Mouse (Mus musculus) induced T-regulatory cell, adult 2 months (primary cell): ENCODE results near the gene Phf19.

Experiments used
- DNase-seq: peaks from one replicate; pipeline ENCODE4 v3.0.0-alpha.2; 2012; ENCODE audit warnings: low read depth

The Phf19 gene

DNA sequence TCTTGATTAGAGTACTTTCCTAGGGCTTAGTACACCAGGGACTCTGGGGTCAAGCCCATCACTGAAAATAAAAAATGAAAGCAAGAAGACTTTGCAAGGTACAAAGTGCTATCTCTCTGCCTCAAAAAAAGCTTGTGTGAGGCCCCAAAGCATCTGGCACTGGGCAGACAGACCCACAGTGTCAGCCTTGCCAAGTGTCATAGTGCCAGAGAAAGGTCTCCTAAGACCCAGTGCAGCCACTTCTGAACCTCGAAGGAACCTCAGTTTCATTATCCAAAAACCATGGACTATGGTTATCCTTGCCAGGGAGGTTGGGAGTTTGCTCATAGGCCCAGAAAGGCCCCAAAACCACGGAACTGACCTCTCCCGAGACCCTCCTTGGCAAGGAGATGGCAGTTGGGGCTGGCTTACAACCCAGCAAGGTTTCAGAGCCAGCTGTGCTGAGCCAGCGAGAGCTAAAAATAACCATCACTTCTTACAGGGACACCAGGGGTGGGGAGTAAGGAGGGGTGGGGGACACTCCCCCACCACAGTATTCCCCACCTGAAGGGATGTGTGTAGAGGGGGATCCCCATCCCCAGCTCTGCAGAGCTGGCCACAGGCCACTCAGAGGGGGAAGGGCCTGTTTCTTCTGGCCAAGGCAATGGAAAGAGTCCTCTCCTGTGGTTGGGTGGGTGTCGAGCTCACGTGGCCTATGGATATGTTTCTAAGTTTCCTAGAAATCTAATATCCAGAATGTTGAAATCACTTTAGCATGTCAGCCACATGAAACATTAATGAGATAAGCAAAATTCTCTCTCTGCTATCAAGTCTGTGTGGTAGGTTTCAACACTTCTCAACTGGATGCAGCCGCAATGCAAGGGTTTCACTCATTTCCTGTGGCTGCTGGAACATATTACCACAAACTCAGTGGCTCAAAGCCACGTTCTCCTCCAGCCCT lies 24.7 kb upstream of the Phf19 start:
- DNase-seq, result peak; percentile 75

DNA sequence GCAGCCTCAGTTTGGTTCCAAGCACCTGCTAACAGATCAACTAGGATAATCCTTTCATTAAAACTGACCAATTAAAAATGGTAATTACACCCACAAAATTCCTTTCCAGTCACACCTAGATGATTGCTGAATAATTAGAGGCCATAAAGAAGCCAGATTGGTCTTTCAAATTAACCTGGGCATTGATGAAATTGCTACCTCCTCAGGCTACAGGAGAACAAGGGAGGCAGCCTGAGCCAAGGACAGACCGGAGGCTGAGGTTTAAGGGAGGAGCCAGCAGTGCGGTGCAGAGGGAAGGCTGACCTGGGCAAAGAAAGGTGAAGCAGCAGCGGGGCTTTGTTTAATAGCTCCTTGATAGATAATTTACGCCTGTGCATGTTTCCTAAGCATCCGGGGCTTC lies 23.6 kb upstream of the Phf19 start:
- peak; percentile 46 for DNase-seq

DNA sequence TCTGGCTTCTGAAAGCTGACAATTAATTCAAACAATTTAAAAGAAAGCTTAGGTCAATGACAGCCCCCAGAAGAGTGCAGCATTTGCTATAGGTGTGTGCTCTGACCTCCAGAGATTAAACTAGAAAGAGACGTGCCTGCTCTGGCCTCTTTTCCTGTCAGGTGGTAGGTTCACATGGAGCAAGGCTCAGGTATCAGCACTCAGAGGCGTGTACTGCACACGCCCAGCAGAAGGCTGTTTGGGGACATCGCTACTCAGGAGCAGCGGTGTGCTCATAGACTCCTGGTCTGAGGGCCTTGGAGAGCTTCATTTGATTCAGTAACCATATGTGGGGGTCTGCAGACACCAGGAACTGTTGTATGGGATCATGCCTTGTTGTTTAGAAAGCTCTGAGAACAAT lies 13.5 kb upstream of the Phf19 start:
- DNase-seq, result no peak

DNA sequence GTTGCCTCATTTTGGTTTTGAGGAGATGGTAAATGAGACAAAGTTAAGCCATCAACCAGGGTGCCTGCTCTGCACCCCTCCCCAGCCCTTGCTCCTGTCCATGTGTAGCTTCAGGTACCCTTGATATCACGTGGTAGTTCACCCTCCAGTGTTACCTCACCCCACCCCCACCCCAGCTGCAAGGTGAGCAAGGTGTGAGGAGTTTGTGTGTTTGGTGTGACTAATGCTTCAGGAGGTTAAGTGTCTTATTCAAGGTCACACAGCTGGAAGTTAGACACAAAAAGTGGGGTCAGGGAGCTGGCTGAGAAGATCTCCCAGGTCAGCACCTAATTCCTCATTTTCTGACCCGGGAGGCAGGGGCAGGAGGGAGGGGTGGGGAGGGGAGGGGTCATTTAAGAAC lies 8.9 kb upstream of the Phf19 start:
- DNase-seq, result no peak

- no peak for DNase-seq
These were observed 6.3 kb upstream of the Phf19 start for GRCm38 (mm10) chr2:34920144-34920543.

- no peak for DNase-seq
These were observed 1.3 kb upstream of the Phf19 start for GRCm38 (mm10) chr2:34915103-34915502.

GRCm38 (mm10) chr2:34914823-34915082 lies 927 bp upstream of the Phf19 start:
- DNase-seq, result no peak

- DNase-seq, result peak; percentile 78
These were observed 420 bp upstream of the Phf19 start for GRCm38 (mm10) chr2:34914069-34914822.

DNA sequence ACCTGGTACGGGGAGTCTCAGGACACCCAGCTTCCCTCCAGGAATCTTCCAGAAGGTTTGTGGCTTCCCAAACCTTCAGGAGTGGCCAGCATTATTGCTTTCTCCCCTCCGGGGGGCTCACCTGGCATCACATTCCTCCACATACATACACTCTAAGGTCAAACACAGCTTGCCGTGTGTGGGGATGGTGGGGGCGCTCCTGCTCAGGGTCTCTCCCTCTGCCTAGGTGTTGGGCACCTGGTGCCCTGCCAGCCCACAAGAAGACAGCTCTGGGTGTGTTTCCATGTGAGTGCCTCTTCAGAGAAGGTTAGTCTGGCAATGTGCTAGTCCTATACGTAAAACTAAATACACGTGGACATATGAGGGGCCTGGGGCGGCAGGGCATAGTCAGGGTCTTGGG lies 1.2 kb downstream of the Phf19 start:
- no peak for DNase-seq

DNA sequence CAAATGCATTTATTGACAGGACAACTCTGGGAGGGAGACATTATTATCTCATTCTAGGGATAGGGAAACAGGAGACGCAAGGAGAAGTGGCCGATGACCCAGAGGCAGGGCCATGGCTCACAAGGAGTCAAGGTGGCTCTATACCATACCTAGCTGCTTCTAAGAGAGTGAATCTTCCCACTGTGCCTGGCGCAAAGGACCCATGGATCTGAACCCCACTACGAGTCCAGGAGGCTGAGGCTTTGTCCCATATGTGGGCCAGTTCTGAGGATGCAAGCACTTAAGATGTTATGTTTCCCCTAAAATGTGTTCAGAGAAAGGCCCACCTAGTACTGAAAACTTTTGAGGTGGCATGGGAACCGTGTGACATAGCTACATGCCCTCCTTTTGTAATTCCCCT lies 2.0 kb downstream of the Phf19 start:
- DNase-seq, result no peak

DNA sequence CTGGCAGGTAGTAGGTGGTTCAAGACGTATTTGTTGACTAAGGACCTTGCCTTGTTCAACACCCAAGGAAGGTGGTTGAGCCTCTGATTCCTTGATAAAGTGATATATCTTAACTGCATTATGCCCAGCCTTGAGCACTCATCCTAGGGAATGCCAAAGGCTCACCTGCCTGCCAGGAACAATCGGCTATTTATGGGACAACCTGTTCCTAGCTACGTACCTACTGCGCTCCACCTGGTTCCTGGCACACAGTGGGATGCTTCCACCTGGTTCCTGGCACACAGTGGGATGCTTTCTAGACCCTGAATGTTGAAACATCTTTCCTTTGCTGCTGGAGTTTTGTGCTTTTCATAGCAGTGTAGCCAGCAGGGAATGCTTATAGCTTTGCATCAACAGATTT lies 4.1 kb downstream of the Phf19 start:
- DNase-seq, result no peak

- DNase-seq, result peak; percentile 72
These were observed 6.8 kb downstream of the Phf19 start for GRCm38 (mm10) chr2:34906861-34907604.

DNA sequence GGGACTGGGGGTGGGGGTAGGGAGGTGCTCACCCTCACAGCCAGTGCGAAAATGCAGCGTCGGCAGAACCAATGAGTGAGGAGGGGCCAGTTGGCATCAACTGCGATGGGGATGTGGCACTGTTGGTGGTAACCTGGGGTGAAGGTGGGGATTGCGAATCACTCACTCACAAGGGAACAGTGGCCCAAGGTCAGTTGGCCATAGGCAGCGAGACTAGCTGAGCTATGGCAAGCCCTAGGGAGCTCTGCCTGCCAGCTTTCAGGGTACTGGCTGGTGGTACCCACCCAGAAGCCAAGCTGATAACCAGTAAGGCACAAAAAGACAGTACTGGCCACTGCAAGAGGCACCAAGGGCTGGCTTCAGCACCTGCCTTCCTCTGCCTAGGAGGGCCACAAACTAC lies 7.4 kb downstream of the Phf19 start:
- DNase-seq, result no peak

GRCm38 (mm10) chr2:34904849-34905542 lies 8.8 kb downstream of the Phf19 start:
- DNase-seq, result peak; percentile 100

DNA sequence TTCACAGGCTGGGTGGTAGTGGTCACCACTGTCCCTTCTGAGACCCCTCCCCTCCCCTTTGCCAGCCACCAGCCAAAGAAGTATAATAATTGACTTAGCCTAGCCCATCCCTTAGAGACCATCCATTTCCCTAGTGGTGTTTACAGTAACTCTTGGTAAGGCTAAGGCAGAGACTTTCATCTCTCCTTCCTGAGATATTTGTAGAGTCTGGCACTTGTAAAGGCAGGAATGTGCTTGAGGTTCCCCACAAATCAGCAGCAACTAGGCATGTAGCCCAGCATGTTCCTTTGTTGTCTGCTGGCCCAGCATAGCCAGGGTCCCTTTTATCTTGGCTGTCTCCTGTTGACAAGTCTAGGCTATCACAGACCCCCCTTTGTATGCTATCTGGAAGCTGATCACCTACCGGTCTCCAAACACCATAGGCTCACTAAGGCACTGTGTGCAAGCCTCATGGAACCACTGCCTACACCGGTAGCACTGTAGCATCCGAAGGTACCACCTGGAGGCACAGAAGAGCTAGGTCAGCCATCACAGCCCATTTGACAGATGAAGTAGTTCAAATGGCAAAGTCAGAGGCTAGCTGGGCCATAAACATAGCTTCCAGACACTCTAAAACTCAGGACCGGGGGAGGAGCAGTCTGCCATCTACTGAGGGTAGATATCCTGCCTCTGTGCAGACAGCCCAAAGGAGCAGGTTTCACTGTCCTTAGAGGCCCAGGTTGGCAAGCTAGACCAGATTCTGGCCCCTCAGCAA lies 10.0 kb downstream of the Phf19 start:
- DNase-seq, result no peak

DNA sequence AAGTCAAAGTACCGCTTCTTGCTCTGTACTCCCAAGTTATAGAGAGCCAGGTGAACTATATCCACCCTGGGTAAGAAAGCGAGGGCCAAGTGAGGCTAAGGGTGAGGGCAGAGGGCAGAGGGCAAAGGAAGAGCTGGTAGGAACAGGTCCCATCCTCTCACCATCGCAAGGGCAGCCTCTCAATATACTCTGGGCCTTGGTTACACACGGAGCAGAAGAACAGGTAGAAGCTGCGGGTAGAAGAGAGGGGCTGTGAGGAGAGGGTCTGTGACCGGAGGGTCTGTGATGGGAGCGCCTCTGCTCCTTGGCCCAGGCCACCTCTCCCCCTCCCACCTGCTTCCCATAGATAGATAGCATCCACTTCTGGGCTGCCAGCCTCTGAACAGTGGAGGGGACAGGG lies 10.6 kb downstream of the Phf19 start:
- DNase-seq, result no peak

DNA sequence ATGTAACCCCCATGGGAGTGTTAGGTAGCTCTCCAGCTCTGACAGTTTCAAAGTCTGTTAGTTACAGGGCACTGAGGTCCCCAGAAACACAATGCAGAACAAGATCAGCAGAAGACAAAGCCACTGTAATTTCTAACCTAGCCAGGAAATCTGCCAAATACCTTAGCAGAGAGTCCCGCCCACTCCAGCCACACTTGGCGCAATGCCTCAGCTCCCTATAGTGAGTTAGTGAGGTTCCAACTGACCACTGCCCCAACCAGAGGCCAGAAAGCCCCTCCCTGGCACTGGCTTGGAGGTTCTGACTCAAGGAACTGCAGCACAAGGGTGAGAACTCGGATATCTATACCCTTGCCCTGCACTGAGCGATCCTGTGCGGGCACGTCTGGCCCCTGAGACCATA lies 11.1 kb downstream of the Phf19 start:
- DNase-seq, result no peak

GRCm38 (mm10) chr2:34901726-34902125 lies 12.1 kb downstream of the Phf19 start:
- peak; percentile 20 for DNase-seq

GRCm38 (mm10) chr2:34900412-34900811 lies 13.4 kb downstream of the Phf19 start:
- no peak for DNase-seq

DNA sequence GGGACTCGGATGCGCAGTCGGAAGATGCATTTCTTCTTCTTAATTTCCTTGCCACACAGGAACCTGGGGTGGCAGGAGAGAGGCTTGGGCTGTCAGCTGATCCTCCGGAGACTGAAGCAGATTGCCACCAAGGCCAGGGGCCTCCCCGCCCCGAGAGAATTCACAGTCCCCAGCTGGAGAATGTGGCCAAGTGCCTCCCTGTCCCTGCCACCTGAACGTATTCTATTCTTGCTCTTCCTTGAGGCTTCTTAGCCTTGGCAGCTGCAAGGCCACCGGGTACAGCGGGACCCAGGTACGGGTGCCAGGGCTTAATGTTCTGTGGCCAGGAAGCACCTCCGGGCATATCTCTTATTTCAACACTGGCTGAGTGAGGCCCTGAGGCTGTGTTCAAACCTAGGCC lies 14.1 kb downstream of the Phf19 start:
- no peak for DNase-seq

- peak; percentile 72 for DNase-seq
These were observed 16.0 kb downstream of the Phf19 start for GRCm38 (mm10) chr2:34897820-34898219.
